Mouse (Mus musculus) kidney, adult 2 months (tissue): ENCODE results near the gene Carmil1. TPM values are rescaled to one million over a fixed set of nuclear protein-coding genes. Genes with fewer than 3 reads are reported as not detected.
A peak's percentile ranks its signal among the peaks of the same experiment; 100 is the strongest.

Experiments used
- DNase-seq: peaks from one replicate; pipeline ENCODE4 v3.0.0; 2021
- H3K27ac ChIP-seq: fragments of 200-500 bp; 2 replicates; pipeline ENCODE4 v1.5.1; 2012; ENCODE audit warnings: low read depth, low read length, control low read depth, inconsistent platforms; ENCODE audit not compliant: insufficient read depth
- H3K27me3 ChIP-seq: fragments of 200-500 bp; replicated peaks from 2 replicates; pipeline ENCODE4 v1.6.1; 2012; ENCODE audit warnings: mild to moderate bottlenecking, moderate library complexity, low read length, inconsistent platforms; ENCODE audit not compliant: control insufficient read depth, insufficient read depth
- H3K36me3 ChIP-seq: fragments of 200-500 bp; 2 replicates; pipeline ENCODE4 v1.6.1; 2012; ENCODE audit warnings: mild to moderate bottlenecking, moderate library complexity, low read length, inconsistent platforms; ENCODE audit not compliant: control insufficient read depth, insufficient read depth
- H3K4me1 ChIP-seq: fragments of 200-500 bp; 2 replicates; pipeline ENCODE4 v1.6.1; 2011; ENCODE audit warnings: low read length; ENCODE audit not compliant: control insufficient read depth, insufficient read depth
- H3K4me3 ChIP-seq: fragments of 200-500 bp; 2 replicates; pipeline ENCODE4 v1.5.1; 2011; ENCODE audit warnings: mild to moderate bottlenecking, low read depth, low read length, control low read depth; ENCODE audit not compliant: insufficient read depth
- CTCF ChIP-seq: fragments of 200-500 bp; conservative IDR thresholded peaks from 2 replicates; pipeline ENCODE4 v1.5.1; 2011; ENCODE audit warnings: low read depth, mild to moderate bottlenecking, control low read depth, low read length, moderate library complexity, mixed read lengths; ENCODE audit not compliant: insufficient read depth, insufficient read length
- POLR2A ChIP-seq: fragments of 200-500 bp; IDR thresholded peaks from one replicate; pipeline ENCODE4 v1.6.1; 2011; ENCODE audit warnings: low read depth, low read length, control low read depth
- WGBS: fragments of 180-500 bp; shearing (Covaris S2); methylation state at CpG from one replicate; pipeline ENCODE4 v1.1.7; 2018; 5-methylcytosine and 5-hydroxymethylcytosine counted together
- polyA plus RNA-seq: library from polyadenylated mRNA; depleted of rRNA; stranded (reverse); fragments of >200 nt; gene quantifications from 2 replicates; pipeline ENCODE4 v1.2.3, GENCODE M21; 2012

The Carmil1 gene
- polyA plus RNA-seq, 1 experiment: 7.7 TPM

GRCm38 (mm10) chr13:24316563-24316962, 36.0 kb upstream of the Carmil1 start:
- no peaks in the 10 kb centered on the region for H3K4me1 ChIP-seq
- no peak overlapping the region for H3K27ac ChIP-seq
- 55% methylated on average over 3 of the region's 3 CpGs for WGBS
- no peaks in the 10 kb centered on the region for H3K27me3 ChIP-seq
- no peak overlapping the region for H3K4me3 ChIP-seq
- TF ChIP-seq POLR2A: no peak
- no peak for TF ChIP-seq CTCF
- DNase-seq: no peak
- H3K36me3 ChIP-seq: no peaks in the 10 kb centered on the region

- H3K36me3 ChIP-seq: no peaks in the 10 kb centered on the region
- TF ChIP-seq CTCF: no peak
- TF ChIP-seq POLR2A: no peak
- DNase-seq: no peak
- H3K4me1 ChIP-seq: no peaks in the 10 kb centered on the region
- H3K27ac ChIP-seq: no peak overlapping the region
- H3K4me3 ChIP-seq: no peak overlapping the region
- H3K27me3 ChIP-seq: no peaks in the 10 kb centered on the region
- 90% methylated on average over 8 of the region's 8 CpGs for WGBS
Measured at GRCm38 (mm10) chr13:24311011-24311940, 30.7 kb upstream of the Carmil1 start.

- Histone ChIP-seq H3K27ac (no peak overlapping the region), H3K27me3 (no peaks in the 10 kb centered on the region), H3K36me3 (no peaks in the 10 kb centered on the region), H3K4me3 (no peak overlapping the region), H3K4me1 (no peaks in the 10 kb centered on the region)
- 48% methylated on average over 4 of the region's 4 CpGs for WGBS
- DNase-seq: peak; percentile 16
- no peak for TF ChIP-seq POLR2A
- TF ChIP-seq CTCF: peak; percentile 53
Measured at GRCm38 (mm10) chr13:24306248-24306647, 25.7 kb upstream of the Carmil1 start.

GRCm38 (mm10) chr13:24305486-24305885, 24.9 kb upstream of the Carmil1 start:
- Histone ChIP-seq H3K4me3 (no peak overlapping the region), H3K27ac (no peak overlapping the region), H3K27me3 (no peaks in the 10 kb centered on the region), H3K36me3 (no peaks in the 10 kb centered on the region), H3K4me1 (no peaks in the 10 kb centered on the region)
- WGBS: 79% methylated on average over 4 of the region's 4 CpGs
- TF ChIP-seq POLR2A: no peak
- TF ChIP-seq CTCF: no peak
- DNase-seq: no peak

- peak; percentile 53 for DNase-seq
- H3K4me1 ChIP-seq: no peaks in the 10 kb centered on the region
- no peaks in the 10 kb centered on the region for H3K36me3 ChIP-seq
- H3K27me3 ChIP-seq: no peaks in the 10 kb centered on the region
- WGBS: 17% methylated on average over 4 of the region's 4 CpGs
- TF ChIP-seq POLR2A (no peak), CTCF (peak; percentile 79)
- no peak overlapping the region for H3K4me3 ChIP-seq
- no peak overlapping the region for H3K27ac ChIP-seq
Measured at GRCm38 (mm10) chr13:24297252-24297651, 16.7 kb upstream of the Carmil1 start.

GRCm38 (mm10) chr13:24287381-24287780, 6.8 kb upstream of the Carmil1 start:
- Histone ChIP-seq H3K4me1 (peaks cover 4% of the 10 kb centered on the region; the same call in 1 of the 2 replicates), H3K36me3 (no peaks in the 10 kb centered on the region), H3K27ac (no peak overlapping the region), H3K27me3 (no peaks in the 10 kb centered on the region), H3K4me3 (no peak overlapping the region)
- peak; percentile 84 for DNase-seq
- TF ChIP-seq CTCF (no peak), POLR2A (no peak)
- 61% methylated on average over 2 of the region's 2 CpGs for WGBS

- Histone ChIP-seq H3K27ac (no peak overlapping the region), H3K4me1 (no peaks in the 10 kb centered on the region), H3K27me3 (no peaks in the 10 kb centered on the region), H3K4me3 (peak overlapping the region; percentile 72), H3K36me3 (no peaks in the 10 kb centered on the region)
- peak; percentile 81 for DNase-seq
- WGBS: 7% methylated on average over 21 of the region's 21 CpGs
- no peak for TF ChIP-seq POLR2A
- TF ChIP-seq CTCF: no peak
Measured at GRCm38 (mm10) chr13:24279762-24280438, 695 bp downstream of the Carmil1 start.
